Mouse (Mus musculus): ENCODE data around the gene Tmem30c.
A peak's percentile ranks its signal among the peaks of the same experiment; 100 is the strongest.

Gene Tmem30c

GRCm38 (mm10) chr16:57295216-57295934, 2.7 kb upstream of the Tmem30c start:
- DNase-seq (ENCODE audit: low spot score in 2 of 2): no peak

GRCm38 (mm10) chr16:57292296-57292695, 369 bp downstream of the Tmem30c start:
- no peak for DNase-seq (ENCODE audit: low spot score in 2 of 2)

- DNase-seq (ENCODE audit: low spot score in 2 of 2): no peak
Measured at GRCm38 (mm10) chr16:57291696-57292095, 969 bp downstream of the Tmem30c start.

- DNase-seq (ENCODE audit: low spot score in 2 of 2): no peak
Measured at GRCm38 (mm10) chr16:57281417-57281816, 11.2 kb downstream of the Tmem30c start.

GRCm38 (mm10) chr16:57280221-57281217, 12.1 kb downstream of the Tmem30c start:
- DNase-seq (ENCODE audit: low spot score in 2 of 2): no peak

- DNase-seq (ENCODE audit: low spot score in 2 of 2): no peak
Measured at GRCm38 (mm10) chr16:57278976-57279626, 13.6 kb downstream of the Tmem30c start.

GRCm38 (mm10) chr16:57269751-57270150, 22.9 kb downstream of the Tmem30c start:
- DNase-seq (ENCODE audit: low spot score in 2 of 2): no peak

GRCm38 (mm10) chr16:57268058-57268841, 24.4 kb downstream of the Tmem30c start:
- no peak for DNase-seq (ENCODE audit: low spot score in 2 of 2)

- no peak for DNase-seq (ENCODE audit: low spot score in 2 of 2)
Measured at GRCm38 (mm10) chr16:57267068-57267467, 25.6 kb downstream of the Tmem30c start.

- DNase-seq (ENCODE audit: low spot score in 2 of 2): no peak
Measured at GRCm38 (mm10) chr16:57260152-57260551, 32.5 kb downstream of the Tmem30c start.

GRCm38 (mm10) chr16:57259356-57260083, 33.1 kb downstream of the Tmem30c start:
- DNase-seq (ENCODE audit: low spot score in 2 of 2): peak; percentile 8 to 34

GRCm38 (mm10) chr16:57251589-57252421, 40.9 kb downstream of the Tmem30c start:
- DNase-seq (ENCODE audit: low spot score in 2 of 2): no peak

- DNase-seq (ENCODE audit: low spot score in 2 of 2): no peak
Measured at GRCm38 (mm10) chr16:57250991-57251390, 41.7 kb downstream of the Tmem30c start.

GRCm38 (mm10) chr16:57247464-57247863, 45.2 kb downstream of the Tmem30c start:
- DNase-seq (ENCODE audit: low spot score in 2 of 2): no peak

GRCm38 (mm10) chr16:57246596-57246995, 46.1 kb downstream of the Tmem30c start:
- peak; percentile 50 to 58 for DNase-seq (ENCODE audit: low spot score in 2 of 2)

- peak; percentile 58 to 69 for DNase-seq (ENCODE audit: low spot score in 2 of 2)
Measured at GRCm38 (mm10) chr16:57243858-57244248, 48.8 kb downstream of the Tmem30c start.

GRCm38 (mm10) chr16:57243205-57243857, 49.3 kb downstream of the Tmem30c start:
- peak; percentile 9 to 33 for DNase-seq (ENCODE audit: low spot score in 2 of 2)

- no peak for DNase-seq (ENCODE audit: low spot score in 2 of 2)
Measured at GRCm38 (mm10) chr16:57242857-57243204, 49.8 kb downstream of the Tmem30c start.

- no peak for DNase-seq (ENCODE audit: low spot score in 2 of 2)
Measured at GRCm38 (mm10) chr16:57235871-57236510, 56.7 kb downstream of the Tmem30c start.

All from spleen, postnatal 36 days (tissue).